Mouse (Mus musculus): ENCODE data around the gene Txnip.

DNA sequence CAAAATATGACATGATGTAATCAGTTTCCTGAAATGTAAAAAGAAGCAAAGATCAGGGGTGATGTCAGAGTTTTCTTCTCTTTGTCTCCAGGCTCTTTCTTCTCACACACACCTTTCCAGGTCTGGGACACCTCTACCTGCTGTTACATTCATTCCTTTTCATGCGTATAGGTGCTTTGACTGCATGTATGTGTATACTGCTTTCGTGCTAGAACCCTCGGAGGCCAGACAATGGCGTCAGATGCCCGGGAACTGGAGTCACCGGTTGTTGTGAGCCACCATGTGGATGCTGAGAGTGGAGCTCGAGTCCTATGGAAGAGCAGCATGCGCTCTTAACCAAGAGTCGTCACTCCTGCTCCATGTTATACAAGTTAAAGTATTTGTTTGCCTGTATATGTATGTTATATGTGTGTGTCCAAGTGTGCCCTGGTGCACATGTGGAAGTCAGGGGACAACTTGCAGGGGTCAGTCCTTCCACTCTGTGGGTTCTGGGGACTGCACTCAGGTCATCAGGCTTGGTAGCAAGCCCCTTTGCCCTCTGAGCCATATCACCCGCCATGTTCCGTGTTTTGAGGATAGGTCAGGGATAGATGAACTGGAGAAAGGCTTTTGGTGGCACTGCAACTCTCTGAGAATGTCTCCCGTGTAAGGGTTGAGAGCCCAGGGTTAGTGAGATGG is 20.9 kb downstream of the Txnip start:
- no peak for TF ChIP-seq CTCF (IDR thresholded peaks at IDR 0.05; ENCODE audit: extremely low read depth, insufficient read depth, insufficient read length, insufficient replicate concordance)
- no peak for TF ChIP-seq POLR2A (IDR thresholded peaks at IDR 0.05; ENCODE audit: low read depth, low read length)

Data from spleen, adult 2 months (tissue).